Mouse (Mus musculus) lung, postnatal 4 days (tissue): ENCODE measurements at regions not wholly inside any gene's neighbourhood (a gene's known extent, or its start where the extent isn't known, plus 50 kb on each side); places are given as distances from the start of the nearest gene placed in this dataset.
"Not testable (repeated sequence)": the region's sequence is repeated elsewhere in the genome, so short reads cannot be mapped to it uniquely, and the experiment has no call there.

Experiments used
- DNase-seq, 2 experiments: peaks; one replicate each; pipeline ENCODE4 v3.0.0; 2021

GRCm38 (mm10) chr2:39420696-39421095, 194.4 kb upstream of the Ppp6c start:
- DNase-seq: no peak

- no peak for DNase-seq
These were observed 174.1 kb upstream of the Ppp6c start for GRCm38 (mm10) chr2:39400336-39400735.

GRCm38 (mm10) chr2:39399523-39399922, 173.3 kb upstream of the Ppp6c start:
- DNase-seq: no peak

- no peak for DNase-seq
These were observed 168.4 kb upstream of the Ppp6c start for GRCm38 (mm10) chr2:39394643-39395042.

- DNase-seq: no peak
These were observed 151.0 kb upstream of the Ppp6c start for GRCm38 (mm10) chr2:39377264-39377663.

- DNase-seq: peak; percentile 88 to 93
These were observed 147.0 kb upstream of the Ppp6c start for GRCm38 (mm10) chr2:39373068-39373779.

- no peak for DNase-seq
These were observed 118.0 kb upstream of the Ppp6c start for GRCm38 (mm10) chr2:39344207-39344606.

GRCm38 (mm10) chr2:39340406-39340805, 114.2 kb upstream of the Ppp6c start:
- DNase-seq: no peak

GRCm38 (mm10) chr2:39338832-39339649, 112.8 kb upstream of the Ppp6c start:
- DNase-seq: no peak

GRCm38 (mm10) chr2:39337524-39337923, 111.3 kb upstream of the Ppp6c start:
- no peak for DNase-seq

- DNase-seq: no peak
These were observed 99.7 kb upstream of the Ppp6c start for GRCm38 (mm10) chr2:39325715-39326493.

- not testable (repeated sequence) for DNase-seq
These were observed 98.9 kb upstream of the Ppp6c start for GRCm38 (mm10) chr2:39325122-39325521.

- DNase-seq: no peak
These were observed 73.6 kb upstream of the Ppp6c start for GRCm38 (mm10) chr2:39299798-39300382.

GRCm38 (mm10) chr2:39299290-39299689, 73.0 kb upstream of the Ppp6c start:
- DNase-seq: no peak

- no peak for DNase-seq
These were observed 69.2 kb upstream of the Ppp6c start for GRCm38 (mm10) chr2:39295435-39295834.

- DNase-seq: no peak
These were observed 52.0 kb upstream of the Ppp6c start for GRCm38 (mm10) chr2:39278218-39278617.
